Mouse (Mus musculus): ENCODE data around the gene Rab6b. TPM values are rescaled to one million over a fixed set of nuclear protein-coding genes. Genes with fewer than 3 reads are reported as not detected.
A peak's percentile ranks its signal among the peaks of the same experiment; 100 is the strongest.

Gene Rab6b
- polyA plus RNA-seq, 1 experiment: 1.1 TPM

GRCm38 (mm10) chr9:103108943-103109670, 2.5 kb upstream of the Rab6b start:
- Histone ChIP-seq H3K27ac (ENCODE audit: control insufficient read depth, insufficient read depth, low read depth, low read length) (peak overlapping the region; percentile 15; the same call in 1 of the 2 replicates), H3K4me3 (ENCODE audit: control insufficient read depth, low read depth, low read length) (peak overlapping the region; percentile 19), H3K36me3 (ENCODE audit: control insufficient read depth, insufficient read depth, low read length) (no peaks in the 10 kb centered on the region), H3K4me1 (ENCODE audit: control insufficient read depth, insufficient read depth, low read length) (peaks cover 23% of the 10 kb centered on the region), H3K27me3 (ENCODE audit: control insufficient read depth, insufficient read depth, low read length) (no peaks in the 10 kb centered on the region)
- no peak for TF ChIP-seq CTCF (IDR thresholded peaks at IDR 0.05; ENCODE audit: control insufficient read depth, insufficient read depth, insufficient replicate concordance, low read depth, low read length)
- TF ChIP-seq POLR2A (IDR thresholded peaks at IDR 0.05; ENCODE audit: control insufficient read depth, low read depth, low read length): no peak

DNA sequence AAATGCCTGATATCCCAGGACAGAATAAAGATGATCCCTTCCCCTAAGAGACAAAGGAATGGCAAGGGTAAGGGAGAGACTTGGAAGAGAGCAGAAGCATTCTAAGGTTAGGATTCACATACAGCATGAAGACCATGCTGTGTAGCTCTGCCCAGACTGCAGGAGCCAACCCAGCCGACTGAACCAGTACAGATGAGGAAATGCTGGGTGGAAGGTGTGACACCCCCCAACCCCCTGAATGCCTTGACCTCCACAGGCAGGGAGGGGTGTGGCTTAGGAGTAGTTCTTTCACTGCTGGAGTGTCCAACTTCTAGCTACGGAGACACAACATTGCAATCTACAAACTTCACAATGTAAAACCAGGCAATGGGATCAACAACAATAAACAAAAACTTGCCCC, 1.7 kb upstream of the Rab6b start:
- no peak overlapping the region for H3K4me3 ChIP-seq (ENCODE audit: control insufficient read depth, low read depth, low read length)
- H3K27me3 ChIP-seq (ENCODE audit: control insufficient read depth, insufficient read depth, low read length): no peaks in the 10 kb centered on the region
- H3K4me1 ChIP-seq (ENCODE audit: control insufficient read depth, insufficient read depth, low read length): peaks cover 23% of the 10 kb centered on the region
- TF ChIP-seq POLR2A (IDR thresholded peaks at IDR 0.05; ENCODE audit: control insufficient read depth, low read depth, low read length): no peak
- TF ChIP-seq CTCF (IDR thresholded peaks at IDR 0.05; ENCODE audit: control insufficient read depth, insufficient read depth, insufficient replicate concordance, low read depth, low read length): no peak
- no peaks in the 10 kb centered on the region for H3K36me3 ChIP-seq (ENCODE audit: control insufficient read depth, insufficient read depth, low read length)
- H3K27ac ChIP-seq (ENCODE audit: control insufficient read depth, insufficient read depth, low read depth, low read length): no peak overlapping the region

- Histone ChIP-seq H3K27me3 (ENCODE audit: control insufficient read depth, insufficient read depth, low read length) (no peaks in the 10 kb centered on the region), H3K27ac (ENCODE audit: control insufficient read depth, insufficient read depth, low read depth, low read length) (no peak overlapping the region)
Measured at GRCm38 (mm10) chr9:103110727-103111501, 673 bp upstream of the Rab6b start.

DNA sequence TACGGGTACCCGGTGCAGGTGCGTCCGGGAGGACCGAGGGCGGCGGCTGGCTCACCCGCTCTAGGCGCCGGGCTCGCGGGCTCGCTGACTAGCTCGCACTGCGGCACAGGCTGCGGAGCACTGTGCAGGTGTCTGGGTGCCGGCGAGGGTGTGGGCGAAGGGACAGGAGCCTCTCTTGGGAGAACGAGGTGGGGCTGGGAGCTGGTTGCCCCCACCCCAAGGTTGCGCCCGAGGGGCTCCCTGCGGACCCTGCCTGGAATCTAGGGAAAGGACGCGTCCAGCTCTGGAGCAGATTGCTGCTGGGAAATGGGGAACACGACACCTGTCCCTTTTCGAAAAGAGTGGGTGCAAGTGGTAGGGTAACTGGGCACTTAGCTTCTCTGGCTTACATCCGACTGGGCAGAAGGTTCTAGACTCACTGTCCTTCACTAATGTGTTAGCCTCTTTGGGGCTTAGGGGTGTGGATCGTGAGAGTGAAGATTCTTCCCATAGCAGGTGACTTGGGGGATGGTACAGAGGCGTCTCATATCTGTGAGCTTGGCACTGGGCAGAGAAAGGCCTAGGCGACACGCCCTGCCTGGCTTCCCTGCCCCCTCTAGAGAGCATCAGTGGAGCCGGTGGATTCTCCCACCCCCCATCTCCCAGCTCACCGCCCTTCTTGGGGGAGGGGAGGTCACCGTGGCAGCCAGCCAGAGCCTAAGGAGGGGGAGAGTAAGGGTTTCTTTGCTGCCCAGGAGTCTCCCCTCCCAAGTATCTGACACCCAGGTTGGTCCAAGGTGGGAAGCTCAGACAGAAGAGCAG, 1.1 kb downstream of the Rab6b start:
- H3K27ac ChIP-seq (ENCODE audit: control insufficient read depth, insufficient read depth, low read depth, low read length): no peak overlapping the region
- no peak for TF ChIP-seq CTCF (IDR thresholded peaks at IDR 0.05; ENCODE audit: control insufficient read depth, insufficient read depth, insufficient replicate concordance, low read depth, low read length)
- TF ChIP-seq POLR2A (IDR thresholded peaks at IDR 0.05; ENCODE audit: control insufficient read depth, low read depth, low read length): no peak

More at GRCm38 (mm10) chr9:103110727-103111501, 673 bp upstream of the Rab6b start:
- peak overlapping the region; percentile 89 for H3K4me3 ChIP-seq (ENCODE audit: control insufficient read depth, low read depth, low read length)
- no peaks in the 10 kb centered on the region for H3K36me3 ChIP-seq (ENCODE audit: control insufficient read depth, insufficient read depth, low read length)
- peaks cover 23% of the 10 kb centered on the region for H3K4me1 ChIP-seq (ENCODE audit: control insufficient read depth, insufficient read depth, low read length)
- TF ChIP-seq CTCF (IDR thresholded peaks at IDR 0.05; ENCODE audit: control insufficient read depth, insufficient read depth, insufficient replicate concordance, low read depth, low read length) (no peak), POLR2A (IDR thresholded peaks at IDR 0.05; ENCODE audit: control insufficient read depth, low read depth, low read length) (no peak)

DNA sequence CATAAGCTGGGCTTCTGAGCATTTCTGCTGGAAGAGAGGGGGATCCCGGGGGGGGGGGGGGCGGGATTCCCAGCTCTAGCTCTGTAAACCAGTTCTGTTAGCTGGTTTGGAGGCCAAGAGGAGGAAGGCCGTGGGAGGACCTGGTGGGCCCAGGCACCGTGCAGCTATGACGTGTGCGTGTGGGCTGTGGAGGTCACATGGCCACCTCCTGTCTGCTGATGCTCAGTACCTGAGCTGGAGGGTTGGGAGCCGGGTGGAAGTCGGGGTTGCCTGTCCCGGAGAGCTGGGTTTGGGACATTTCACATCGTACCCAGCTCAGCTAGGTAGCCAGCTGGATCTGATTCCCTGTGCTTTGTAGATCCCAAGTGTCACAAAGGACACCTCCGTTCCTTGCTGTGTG, 1.8 kb downstream of the Rab6b start:
- no peak overlapping the region for H3K4me3 ChIP-seq (ENCODE audit: control insufficient read depth, low read depth, low read length)
- H3K27ac ChIP-seq (ENCODE audit: control insufficient read depth, insufficient read depth, low read depth, low read length): no peak overlapping the region
- peaks cover 23% of the 10 kb centered on the region for H3K4me1 ChIP-seq (ENCODE audit: control insufficient read depth, insufficient read depth, low read length)
- no peak for TF ChIP-seq CTCF (IDR thresholded peaks at IDR 0.05; ENCODE audit: control insufficient read depth, insufficient read depth, insufficient replicate concordance, low read depth, low read length)
- TF ChIP-seq POLR2A (IDR thresholded peaks at IDR 0.05; ENCODE audit: control insufficient read depth, low read depth, low read length): no peak
- H3K36me3 ChIP-seq (ENCODE audit: control insufficient read depth, insufficient read depth, low read length): no peaks in the 10 kb centered on the region
- H3K27me3 ChIP-seq (ENCODE audit: control insufficient read depth, insufficient read depth, low read length): no peaks in the 10 kb centered on the region

More for the DNA sequence above, 1.1 kb downstream of the Rab6b start:
- Histone ChIP-seq H3K27me3 (ENCODE audit: control insufficient read depth, insufficient read depth, low read length) (no peaks in the 10 kb centered on the region), H3K36me3 (ENCODE audit: control insufficient read depth, insufficient read depth, low read length) (no peaks in the 10 kb centered on the region), H3K4me3 (ENCODE audit: control insufficient read depth, low read depth, low read length) (peak overlapping the region; percentile 89), H3K4me1 (ENCODE audit: control insufficient read depth, insufficient read depth, low read length) (peaks cover 23% of the 10 kb centered on the region)

- Histone ChIP-seq H3K27ac (ENCODE audit: control insufficient read depth, insufficient read depth, low read depth, low read length) (no peak overlapping the region), H3K27me3 (ENCODE audit: control insufficient read depth, insufficient read depth, low read length) (no peaks in the 10 kb centered on the region), H3K4me1 (ENCODE audit: control insufficient read depth, insufficient read depth, low read length) (peaks cover 23% of the 10 kb centered on the region), H3K4me3 (ENCODE audit: control insufficient read depth, low read depth, low read length) (no peak overlapping the region), H3K36me3 (ENCODE audit: control insufficient read depth, insufficient read depth, low read length) (no peaks in the 10 kb centered on the region)
- TF ChIP-seq POLR2A (IDR thresholded peaks at IDR 0.05; ENCODE audit: control insufficient read depth, low read depth, low read length) (no peak), CTCF (IDR thresholded peaks at IDR 0.05; ENCODE audit: control insufficient read depth, insufficient read depth, insufficient replicate concordance, low read depth, low read length) (no peak)
Measured at GRCm38 (mm10) chr9:103114326-103114725, 2.7 kb downstream of the Rab6b start.
